Mouse (Mus musculus) adrenal gland, postnatal 14 days (tissue): Measurements from ENCODE around the gene Med17. TPM values are rescaled to one million over a fixed set of nuclear protein-coding genes. Genes with fewer than 3 reads are reported as not detected.
A peak's percentile ranks its signal among the peaks of the same experiment; 100 is the strongest.
"Not testable (repeated sequence)": the region's sequence is repeated elsewhere in the genome, so short reads cannot be mapped to it uniquely, and the experiment has no call there.

Source experiments
- DNase-seq: peaks from one replicate; pipeline ENCODE4 v3.0.0; 2021; ENCODE audit warnings: mixed read lengths
- long read RNA-seq, 2 experiments: library from polyadenylated mRNA; stranded (forward); transcript quantifications; one replicate each; pipeline ENCODE4 v2.0.0; 2021
- total RNA-seq: library from RNA; stranded (reverse); gene quantifications from 2 replicates; pipeline ENCODE4 v1.2.3, GENCODE M21; 2021

The Med17 gene
- total RNA-seq, result 28.2 and 35.0 TPM in 2 replicates
- long read RNA-seq, experiment 1, transcript Med17-201 (12 exons, 3,964 nt), result major isoform, 34 of 50 reads
- long read RNA-seq, experiment 1, partial matches to known transcripts, result 8 of 50 reads
- long read RNA-seq, experiment 1, other reads (novel, unspliced or antisense), result 8 of 50 reads
- long read RNA-seq, experiment 2, transcript Med17-201 (12 exons, 3,964 nt), result major isoform, 19 of 31 reads
- long read RNA-seq, experiment 2, partial matches to known transcripts, result 1 of 31 reads
- long read RNA-seq, experiment 2, other reads (novel, unspliced or antisense), result 11 of 31 reads

DNA sequence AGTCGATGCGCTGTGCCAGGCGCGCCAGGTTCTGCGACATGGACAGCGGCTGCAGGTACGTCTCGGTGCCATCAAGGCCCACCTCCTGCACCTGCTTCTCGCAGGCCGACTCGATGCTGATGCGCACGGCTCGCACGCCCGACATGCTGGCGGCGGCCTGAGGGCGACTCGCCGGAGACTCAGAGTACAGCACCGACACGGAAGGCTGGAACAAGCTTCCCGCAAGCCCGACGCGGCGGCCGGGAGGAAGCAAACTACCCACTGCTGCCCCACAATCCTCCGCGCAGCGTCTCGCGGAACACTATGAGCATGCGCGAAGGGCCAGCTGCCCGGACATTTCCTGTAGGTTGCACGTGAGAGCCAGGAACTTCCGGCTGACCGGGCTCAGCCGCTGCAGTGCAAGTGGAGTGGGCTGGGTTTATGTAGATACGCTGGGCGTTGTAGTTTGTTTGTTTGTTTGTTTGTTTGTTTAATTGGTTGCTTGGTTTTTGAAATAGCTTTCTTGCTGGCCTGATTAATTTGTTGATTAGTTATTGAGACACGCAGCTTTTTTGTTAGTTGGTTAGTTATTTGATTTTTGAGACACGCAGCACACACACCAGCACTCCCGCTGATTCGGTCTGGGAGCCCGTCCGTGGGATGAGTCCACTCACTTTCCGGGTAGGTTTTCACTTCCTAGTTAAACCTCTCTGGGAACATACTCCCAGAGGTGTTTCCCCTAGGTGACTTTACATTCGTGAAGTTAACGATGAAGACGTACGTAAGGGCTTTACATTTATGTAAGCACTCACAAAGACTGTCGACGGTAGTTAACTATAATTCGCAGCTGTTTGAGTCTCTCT is at the start of gene Med17:
Gene Med17 (minus strand): TSS at position 283 of the 842 bp plus-strand sequence.
- DNase-seq, result peak; percentile 96

DNA sequence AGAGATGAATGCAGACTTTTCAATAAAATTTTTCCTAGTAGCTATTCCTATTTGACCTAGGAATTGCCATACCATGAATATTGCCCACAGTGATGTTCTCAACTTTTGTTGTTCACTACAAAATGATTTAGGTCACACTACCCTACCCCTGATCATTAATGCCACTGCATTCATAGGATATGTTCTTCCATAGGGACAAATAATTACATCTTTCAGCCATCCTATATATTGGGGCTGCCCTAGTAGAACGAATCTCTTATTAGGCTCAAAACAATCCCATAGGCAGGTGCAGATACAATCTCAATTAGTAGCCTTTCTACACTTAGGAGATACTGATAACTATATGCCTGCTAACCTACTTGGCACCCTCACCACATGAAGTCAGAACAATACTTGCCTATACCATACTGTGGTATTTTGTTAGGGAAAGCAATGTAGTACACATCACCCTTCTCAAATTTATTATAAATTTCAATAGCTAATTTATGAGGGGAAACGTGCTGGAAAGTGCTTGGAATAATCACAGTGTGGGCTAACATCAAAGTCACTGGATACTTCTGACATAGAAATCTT is 38.5 kb upstream of the Med17 start:
- DNase-seq, result no peak

- no peak for DNase-seq
These were observed 37.8 kb upstream of the Med17 start for GRCm38 (mm10) chr9:15317223-15318169.

GRCm38 (mm10) chr9:15316296-15316695 is 36.6 kb upstream of the Med17 start:
- DNase-seq, result not testable (repeated sequence)

DNA sequence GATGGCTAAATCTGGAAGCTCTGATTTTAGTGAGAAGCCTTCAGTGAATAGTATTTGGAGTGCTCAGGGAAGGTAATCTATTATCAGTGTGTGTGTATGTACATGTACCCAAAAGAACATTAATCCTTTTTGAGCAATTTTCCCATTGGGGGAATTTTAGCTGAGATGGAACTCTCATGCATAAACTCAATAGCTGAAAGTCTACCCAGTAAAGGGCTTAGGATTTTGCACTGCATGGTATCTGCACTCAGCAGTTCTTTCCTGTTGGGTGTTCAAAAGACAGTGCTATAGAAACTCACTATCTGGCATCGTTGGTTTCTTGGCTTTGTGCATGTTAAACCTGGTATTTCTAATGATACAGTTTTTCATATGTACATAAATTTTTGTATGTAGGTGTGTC is 34.9 kb upstream of the Med17 start:
- no peak for DNase-seq

DNA sequence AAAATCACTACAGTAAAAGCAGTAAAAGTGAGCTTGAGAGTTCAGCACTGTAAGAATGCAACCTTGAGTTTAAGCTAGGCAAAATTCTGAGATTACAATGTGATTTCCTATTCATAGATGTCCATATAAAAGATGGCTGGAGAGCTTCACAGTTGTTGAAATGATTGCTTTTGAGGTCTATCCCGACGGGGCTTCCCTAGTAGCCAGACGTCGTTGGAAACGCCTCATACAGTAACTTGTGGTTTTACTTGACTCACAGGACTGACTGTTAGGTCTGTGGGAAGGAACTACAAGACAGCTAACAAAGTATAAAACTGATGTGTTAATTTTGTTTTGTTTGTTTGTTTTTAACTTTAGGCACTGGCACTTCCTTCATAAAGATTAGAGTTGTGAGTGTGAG is 33.9 kb upstream of the Med17 start:
- DNase-seq, result no peak

DNA sequence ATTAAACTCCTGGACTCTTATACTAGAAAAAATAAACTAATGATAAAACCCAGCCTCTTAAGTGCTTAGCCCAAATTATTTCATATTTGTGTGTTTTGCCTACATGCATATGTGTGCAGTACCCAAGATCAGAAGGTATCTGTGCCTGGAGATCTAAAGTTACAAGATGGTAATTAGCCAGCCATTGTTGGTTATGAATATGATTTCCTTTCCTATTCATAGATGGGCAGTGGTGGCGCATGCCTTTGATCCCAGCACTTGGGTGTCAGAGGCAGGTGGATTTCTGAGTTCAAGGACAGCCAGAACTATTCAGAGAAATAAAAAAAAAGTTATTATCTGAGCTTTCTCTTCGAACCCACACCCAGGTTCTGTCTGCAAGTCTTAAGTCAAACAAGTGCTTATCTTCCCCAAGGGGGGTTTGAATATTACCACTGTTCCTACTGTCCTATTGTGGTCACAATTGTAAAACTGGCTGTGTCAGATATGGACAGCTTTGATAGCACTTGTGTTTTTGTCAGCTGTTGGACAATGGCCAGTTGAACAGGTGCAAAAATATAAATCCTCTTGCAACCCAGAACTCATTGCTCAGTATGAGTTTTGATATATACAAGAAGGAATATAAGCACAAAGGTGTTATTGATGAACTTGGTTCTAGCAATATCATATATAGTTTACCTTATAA is 32.5 kb upstream of the Med17 start:
- DNase-seq, result no peak

DNA sequence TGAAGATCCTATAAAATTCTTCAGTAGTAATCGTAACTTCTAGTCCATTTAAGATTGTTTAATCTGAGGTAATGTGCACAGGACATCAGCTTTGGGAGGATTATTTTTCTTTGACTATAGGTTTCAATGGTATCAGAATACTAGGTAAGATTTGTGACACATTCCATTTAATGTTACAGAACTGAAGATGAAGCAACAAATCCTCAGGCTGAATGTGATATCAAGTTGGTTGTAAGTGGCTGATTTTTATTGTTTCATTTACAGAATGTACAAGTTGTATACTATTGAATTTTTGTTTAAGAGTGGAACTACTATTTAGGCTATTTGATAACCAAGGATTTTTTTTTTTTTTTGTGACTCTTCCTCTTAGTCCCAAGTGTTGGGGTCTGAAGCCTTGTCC is 30.4 kb upstream of the Med17 start:
- no peak for DNase-seq

DNA sequence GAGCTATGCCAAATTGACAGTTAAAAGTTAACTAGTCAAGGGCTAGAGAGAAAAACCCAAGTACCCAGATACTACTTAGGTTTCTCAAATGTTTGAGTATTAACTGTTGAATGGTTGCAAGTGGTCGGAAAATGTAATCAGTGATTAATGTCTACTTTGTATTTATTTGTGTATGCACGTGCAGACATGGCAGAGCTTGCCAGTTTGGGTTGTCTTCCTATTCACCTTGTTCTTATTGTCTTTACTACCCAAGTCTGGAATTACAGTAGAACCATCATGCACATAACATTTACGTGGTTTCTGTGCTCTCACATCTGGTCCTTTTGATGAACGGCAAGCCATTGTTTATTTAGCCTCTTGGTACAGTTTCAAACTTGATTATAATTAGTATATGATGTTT is 29.7 kb upstream of the Med17 start:
- no peak for DNase-seq

GRCm38 (mm10) chr9:15308254-15308653 is 28.5 kb upstream of the Med17 start:
- DNase-seq, result no peak

- DNase-seq, result no peak
These were observed 27.5 kb upstream of the Med17 start for GRCm38 (mm10) chr9:15307257-15307656.

DNA sequence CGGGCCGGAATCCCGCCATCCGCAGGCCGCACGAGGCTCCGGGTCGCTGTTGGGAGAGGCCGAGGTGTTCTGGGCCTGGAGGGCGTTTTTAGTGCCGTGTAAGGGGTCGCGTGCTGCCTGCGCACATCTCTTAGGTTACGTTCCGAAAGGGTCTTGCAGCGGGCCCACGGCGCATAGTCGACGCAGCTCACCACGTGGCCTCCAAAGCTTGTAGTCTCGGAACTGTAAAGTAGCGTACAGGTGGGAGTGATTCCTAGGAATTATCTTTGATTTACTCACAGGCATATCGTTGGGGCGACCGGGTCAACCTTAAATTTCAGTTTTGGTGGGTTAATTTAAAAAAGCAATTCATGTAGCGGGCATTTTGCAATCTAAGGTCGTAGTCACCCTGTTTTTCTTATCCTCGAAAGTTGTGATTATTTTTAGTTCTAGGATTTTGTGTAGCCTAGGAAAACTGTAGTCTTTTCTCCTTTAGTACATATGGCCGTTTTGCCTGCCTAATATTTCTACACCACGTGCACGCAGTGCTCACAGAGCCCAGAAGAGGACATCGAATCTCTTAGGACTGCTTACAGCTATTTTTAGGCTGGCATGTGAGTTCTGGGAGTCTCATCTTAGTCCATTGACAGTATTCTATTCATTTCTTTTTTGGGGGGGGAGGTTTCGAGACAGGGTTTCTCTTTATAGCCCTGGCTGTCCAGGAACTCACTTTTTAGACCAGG is 26.8 kb upstream of the Med17 start, which contains the start of gene 4931406C07Rik:
Gene 4931406C07Rik (minus strand): TSS at position 51 of the 722 bp plus-strand sequence.
- peak; percentile 16 for DNase-seq

DNA sequence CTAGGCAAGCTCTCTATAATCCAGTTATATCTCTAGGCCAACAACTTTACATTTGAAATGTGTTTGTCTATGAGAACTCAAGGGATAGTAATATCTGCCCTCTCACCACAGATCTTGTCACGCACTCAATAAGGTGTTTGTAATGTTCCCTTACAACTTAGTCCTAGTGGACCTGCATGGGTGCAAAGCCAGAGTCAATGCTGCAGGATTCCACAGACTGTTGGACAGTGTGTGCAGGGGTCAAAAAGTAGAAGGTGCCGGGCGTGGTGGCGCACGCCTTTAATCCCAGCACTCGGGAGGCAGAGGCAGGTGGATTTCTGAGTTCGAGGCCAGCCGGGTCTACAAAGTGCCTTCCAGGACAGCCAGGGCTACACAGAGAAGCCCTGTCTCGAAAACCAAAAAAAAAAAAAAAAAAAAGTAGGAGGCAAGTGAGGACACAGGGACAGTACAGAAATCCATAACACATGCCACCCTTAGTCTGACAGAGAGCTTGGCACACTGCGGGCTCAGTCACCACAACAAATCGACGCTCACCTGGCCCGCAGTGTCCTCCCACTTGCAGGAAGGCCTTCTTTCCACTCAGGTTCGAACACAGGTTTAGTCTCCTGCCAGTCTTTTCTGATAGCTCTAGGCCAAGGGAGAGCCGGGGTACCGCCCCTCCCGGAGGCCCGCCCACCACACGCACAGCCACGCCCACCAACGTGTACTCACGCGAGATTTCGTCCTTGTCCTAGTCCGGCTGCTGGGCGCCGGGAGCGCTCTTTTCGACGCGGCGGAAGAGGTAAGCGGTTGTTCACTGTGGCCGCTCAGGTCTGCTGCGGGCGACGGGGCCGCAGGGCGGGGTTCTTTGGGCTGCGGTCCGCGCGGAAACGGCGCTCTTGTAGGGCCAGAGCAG is 26.0 kb upstream of the Med17 start, which contains the start of gene Taf1d:
Gene Taf1d (plus strand): TSS at position 712 of the 895 bp plus-strand sequence.
- DNase-seq, result peak; percentile 99

DNA sequence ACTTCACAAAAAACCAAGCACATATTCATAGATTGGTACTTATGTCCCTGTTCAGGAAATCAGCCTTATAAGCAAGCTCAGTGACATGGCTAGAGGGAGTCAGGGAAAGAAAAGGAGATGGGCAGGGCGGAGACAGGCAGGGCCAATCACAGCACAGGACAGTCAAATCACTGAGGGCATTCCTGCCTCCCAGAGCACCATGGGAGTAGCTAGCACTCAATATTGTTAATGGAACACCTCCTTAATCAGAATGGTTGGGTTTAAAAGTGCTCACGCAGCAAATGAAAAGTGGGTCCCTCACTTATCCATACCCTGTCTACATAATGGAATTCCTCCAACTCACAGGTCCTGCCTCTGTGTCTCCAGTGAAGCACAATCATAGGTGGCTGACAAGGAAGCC is 23.1 kb upstream of the Med17 start:
- DNase-seq, result peak; percentile 54

GRCm38 (mm10) chr9:15302006-15302405 is 22.3 kb upstream of the Med17 start:
- DNase-seq, result not testable (repeated sequence)

DNA sequence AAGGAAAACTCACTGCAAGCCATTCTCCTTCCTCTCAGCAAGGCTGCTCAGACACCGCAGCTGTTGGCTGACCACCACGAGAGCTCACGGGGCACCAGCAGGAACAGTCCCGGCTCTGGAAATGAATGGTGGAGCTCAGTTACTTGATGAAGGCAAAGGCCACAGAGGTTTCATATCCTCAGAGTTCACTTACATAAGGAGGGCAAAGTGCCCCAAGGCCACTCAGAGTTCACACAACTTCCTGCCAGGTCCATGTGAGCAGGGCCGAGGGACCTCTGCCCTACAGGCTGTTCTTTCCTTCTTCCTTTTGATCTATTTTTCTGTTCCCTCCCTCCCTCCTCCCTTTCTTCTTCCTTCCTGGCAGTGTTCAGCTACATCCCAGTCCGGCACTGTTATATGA is 21.7 kb upstream of the Med17 start:
- peak; percentile 83 for DNase-seq

- DNase-seq, result no peak
These were observed 20.3 kb upstream of the Med17 start for GRCm38 (mm10) chr9:15300056-15300455.

DNA sequence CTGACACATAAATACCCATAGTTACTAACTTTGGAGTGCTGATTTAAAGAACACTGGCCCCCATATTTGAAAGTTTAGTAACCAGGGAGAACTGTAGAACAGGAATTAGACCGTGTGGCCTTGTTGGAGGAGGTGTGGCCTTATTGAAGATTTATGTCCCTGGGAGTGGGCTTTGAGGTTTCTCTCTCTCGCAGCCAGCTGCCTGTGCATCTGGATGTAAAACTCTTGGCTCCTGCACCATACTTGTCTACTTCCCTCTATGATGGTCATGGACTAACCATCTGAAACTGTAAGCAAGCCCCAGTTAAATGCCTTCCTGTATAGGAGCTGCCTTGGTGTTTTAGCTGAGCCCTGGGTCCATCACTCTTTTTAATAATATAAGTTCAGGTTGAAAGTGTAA is 18.7 kb upstream of the Med17 start:
- DNase-seq, result no peak

DNA sequence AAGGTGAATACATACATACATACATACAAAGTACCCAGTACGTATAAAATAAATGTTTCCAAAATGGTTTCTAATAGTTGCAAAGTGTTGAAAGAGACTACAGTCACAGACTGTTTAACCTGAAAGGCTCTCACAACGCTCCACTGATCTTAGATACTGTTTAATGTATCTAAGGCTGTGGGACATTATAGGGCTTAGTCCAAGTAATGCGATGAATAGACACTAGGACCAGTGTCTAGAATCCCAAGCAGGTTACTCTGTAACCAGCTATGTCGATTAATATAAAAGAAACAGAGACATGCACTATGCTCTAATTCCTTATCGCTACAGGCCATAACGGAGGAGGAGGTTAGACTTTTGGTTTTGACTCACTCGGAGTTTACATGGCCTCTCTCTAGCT is 17.4 kb upstream of the Med17 start:
- DNase-seq, result no peak
